ENCODE assay signal across 29 mouse cellular contexts in the genomic region with DNA sequence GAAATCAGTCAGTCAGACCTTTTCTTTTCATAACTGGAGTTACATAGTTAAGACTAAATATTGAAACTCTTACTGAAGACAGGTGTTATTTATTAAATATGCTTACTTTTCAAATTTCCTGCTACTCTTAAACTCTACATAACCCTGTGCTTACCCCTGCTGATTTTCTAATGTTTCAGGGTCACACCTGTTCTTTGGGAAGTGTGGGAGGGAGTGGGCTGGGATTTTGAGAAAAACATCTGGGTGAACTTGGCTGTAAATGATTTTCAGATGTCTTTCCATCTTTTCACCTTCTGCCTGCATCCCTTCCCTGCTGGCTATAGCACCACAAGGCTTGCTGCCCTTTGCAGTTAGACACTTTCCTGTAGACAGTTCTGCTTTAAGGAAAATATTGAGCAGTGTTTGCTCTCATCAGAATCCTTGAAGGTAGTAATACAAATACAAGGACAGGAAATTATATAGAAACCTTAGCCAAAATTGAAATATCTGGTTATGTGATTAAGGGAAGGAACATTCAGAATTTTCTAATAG.
DNase-seq lines count a peak whose midpoint lies in the region; ATAC-seq and TF ChIP-seq lines count a peak whose summit lies in the region.
"Had no signal": no experiment of that assay in that cellular context is flagged by ENCODE, and none has a peak within 500 bp of the region (broad histone marks: within the 10 kb centered on the region; RNA-seq: fewer than 3 reads in every experiment).

No protein-coding gene starts in this region.

- H3K9me3 ChIP-seq in embryonic facial prominence, embryonic 14.5 days (ENCODE audit: control insufficient read depth, low read length): no peaks in the 10 kb centered on the region
- no peaks in the 10 kb centered on the region for H3K9me3 ChIP-seq in limb, embryonic 12.5 days
- H3K9me3 ChIP-seq in heart, embryonic 12.5 days (replicated peaks): no peaks in the 10 kb centered on the region
- H3K9me3 ChIP-seq: embryonic facial prominence, embryonic 15.5 days; forebrain, embryonic 12.5 days; lung, embryonic 15.5 days; midbrain, embryonic 13.5 days; stomach, embryonic 15.5 days had no signal

- no peaks in the 10 kb centered on the region for H3K79me2 ChIP-seq in heart, adult 2 months (replicated peaks; ENCODE audit: control insufficient read depth, insufficient read depth, low read length)

- H3K9ac ChIP-seq in embryonic facial prominence, embryonic 14.5 days (ENCODE audit: low read depth, low read length): no peak overlapping the region
- no peak overlapping the region for H3K9ac ChIP-seq in limb, embryonic 12.5 days (replicated peaks)
- no peak overlapping the region for H3K9ac ChIP-seq in heart, embryonic 12.5 days
- no peak overlapping the region for H3K9ac ChIP-seq in heart, adult 2 months (ENCODE audit: low read depth, low read length)
- H3K9ac ChIP-seq: embryonic facial prominence, embryonic 15.5 days; forebrain, embryonic 12.5 days; hindbrain, embryonic 14.5 days; lung, embryonic 15.5 days; midbrain, embryonic 13.5 days; stomach, embryonic 15.5 days had no signal

- TF ChIP-seq EP300 in heart, adult 2 months (IDR thresholded peaks at IDR 0.05; ENCODE audit: insufficient read depth, low read depth, low read length): no peak

- H3K4me3 ChIP-seq in embryonic facial prominence, embryonic 14.5 days (ENCODE audit: low read depth, low read length): no peak overlapping the region
- no peak overlapping the region for H3K4me3 ChIP-seq in limb, embryonic 12.5 days (replicated peaks)
- H3K4me3 ChIP-seq in heart, embryonic 12.5 days: no peak overlapping the region
- H3K4me3 ChIP-seq in heart, adult 2 months: no peak overlapping the region
- H3K4me3 ChIP-seq: embryonic facial prominence, embryonic 15.5 days; forebrain, embryonic 12.5 days; lung, embryonic 15.5 days; midbrain, embryonic 13.5 days; stomach, embryonic 15.5 days had no signal

- 0 out of 2 replicates have a peak, but pooled peaks have one; percentile 26 for ATAC-seq in embryonic facial prominence, embryonic 14.5 days (ENCODE audit: low read depth)
- ATAC-seq in limb, embryonic 12.5 days (ENCODE audit: insufficient number of reproducible peaks, insufficient read depth, low FRiP score, low TSS enrichment, low read depth): peak; percentile 93
- ATAC-seq in heart, embryonic 12.5 days (ENCODE audit: insufficient number of reproducible peaks, low FRiP score): no peak
- ATAC-seq: activated CD4-positive, CD25-positive, alpha-beta regulatory T cell, adult 4 months; inflammation-experienced regulatory T-cells, adult 6 months; midbrain, embryonic 13.5 days had no signal

- H3K27ac ChIP-seq in embryonic facial prominence, embryonic 14.5 days (replicated peaks; ENCODE audit: low read depth, low read length): no peak overlapping the region
- H3K27ac ChIP-seq in limb, embryonic 12.5 days: no peak overlapping the region
- H3K27ac ChIP-seq in heart, embryonic 12.5 days (ENCODE audit: poor library complexity, severe bottlenecking): no peak overlapping the region
- H3K27ac ChIP-seq in heart, adult 2 months: no peak overlapping the region
- H3K27ac ChIP-seq: embryonic facial prominence, embryonic 15.5 days; forebrain, embryonic 12.5 days; hindbrain, embryonic 14.5 days; lung, embryonic 15.5 days; midbrain, embryonic 13.5 days; stomach, embryonic 15.5 days had no signal

- no peak for TF ChIP-seq POLR2A in heart, adult 2 months (IDR thresholded peaks at IDR 0.05; ENCODE audit: insufficient read depth, low read depth, low read length)

- peak; percentile 13 for DNase-seq in embryo, embryonic 10 days (ENCODE audit: low spot score)
- no peak for DNase-seq in embryo, embryonic 9.5 days (ENCODE audit: extremely low spot score)
- DNase-seq in embryonic facial prominence, embryonic 14.5 days (ENCODE audit: low spot score): peak; percentile 43
- no peak for DNase-seq in heart, adult 2 months
- DNase-seq in spleen, adult 12 weeks (ENCODE audit: low spot score): no peak
- DNase-seq: adrenal gland, adult 2 months; adrenal gland, postnatal 36 days; cerebellum, adult 18-20 months; cerebellum, postnatal 14 days; gastrocnemius, postnatal 14 days; heart, postnatal 4 days; kidney, adult 2 months; kidney, postnatal 4 days; retina, postnatal 1 day; right cerebral cortex, postnatal 14 days; thymus, postnatal 14 days had no signal

- H3K36me3 ChIP-seq in embryonic facial prominence, embryonic 14.5 days (ENCODE audit: control insufficient read depth, insufficient read depth, low read length): no peaks in the 10 kb centered on the region
- no peaks in the 10 kb centered on the region for H3K36me3 ChIP-seq in limb, embryonic 12.5 days
- H3K36me3 ChIP-seq in heart, embryonic 12.5 days: no peaks in the 10 kb centered on the region
- H3K36me3 ChIP-seq in heart, adult 2 months (ENCODE audit: control insufficient read depth, insufficient read depth, low read length): no peaks in the 10 kb centered on the region
- H3K36me3 ChIP-seq: embryonic facial prominence, embryonic 15.5 days; forebrain, embryonic 12.5 days; lung, embryonic 15.5 days; midbrain, embryonic 13.5 days; stomach, embryonic 15.5 days had no signal

- intact Hi-C loops in heart, adult 2 months (cut with DNase I): no loop called here

- H3K27me3 ChIP-seq in embryonic facial prominence, embryonic 14.5 days (replicated peaks; ENCODE audit: control insufficient read depth, insufficient read depth, low read length): no peaks in the 10 kb centered on the region
- no peaks in the 10 kb centered on the region for H3K27me3 ChIP-seq in limb, embryonic 12.5 days
- H3K27me3 ChIP-seq in heart, embryonic 12.5 days (replicated peaks): no peaks in the 10 kb centered on the region
- H3K27me3 ChIP-seq in heart, adult 2 months (ENCODE audit: control insufficient read depth, insufficient read depth, low read length): no peaks in the 10 kb centered on the region
- H3K27me3 ChIP-seq: CH12.LX; embryonic facial prominence, embryonic 15.5 days; forebrain, embryonic 12.5 days; lung, embryonic 15.5 days; midbrain, embryonic 13.5 days; stomach, embryonic 15.5 days had no signal

- no peak overlapping the region for H3K4me2 ChIP-seq in embryonic facial prominence, embryonic 14.5 days (ENCODE audit: low read depth, low read length)
- no peak overlapping the region for H3K4me2 ChIP-seq in limb, embryonic 12.5 days
- no peak overlapping the region for H3K4me2 ChIP-seq in heart, embryonic 12.5 days
- H3K4me2 ChIP-seq: embryonic facial prominence, embryonic 15.5 days; forebrain, embryonic 12.5 days; heart, embryonic 11.5 days; hindbrain, embryonic 14.5 days; liver, embryonic 11.5 days; lung, embryonic 15.5 days; midbrain, embryonic 13.5 days; stomach, embryonic 15.5 days had no signal

- no peak for TF ChIP-seq CTCF in heart, adult 2 months (IDR thresholded peaks at IDR 0.05)

- no peaks in the 10 kb centered on the region for H3K4me1 ChIP-seq in embryonic facial prominence, embryonic 14.5 days (ENCODE audit: control insufficient read depth, insufficient read depth, low read length)
- H3K4me1 ChIP-seq in limb, embryonic 12.5 days (replicated peaks): no peaks in the 10 kb centered on the region
- H3K4me1 ChIP-seq in heart, embryonic 12.5 days (replicated peaks): no peaks in the 10 kb centered on the region
- H3K4me1 ChIP-seq in heart, adult 2 months (ENCODE audit: control insufficient read depth, insufficient read depth, low read length): no peaks in the 10 kb centered on the region
- H3K4me1 ChIP-seq: embryonic facial prominence, embryonic 15.5 days; forebrain, embryonic 12.5 days; lung, embryonic 15.5 days; midbrain, embryonic 13.5 days; stomach, embryonic 15.5 days had no signal

Comparison
In these comparisons a context has a peak if more than half of its experiments do, and no peak if none do; other contexts are left out.
1. DNase-seq: peak in embryo, embryonic 10 days (single experiment) and embryonic facial prominence, embryonic 14.5 days (single experiment); none in embryo, embryonic 9.5 days (single experiment), heart, adult 2 months (0 of 2) and spleen, adult 12 weeks (single experiment).